Mouse (Mus musculus) layer of hippocampus, postnatal 14 days (tissue): ENCODE measurements around the gene Rnf186. TPM values are rescaled to one million over a fixed set of nuclear protein-coding genes. Genes with fewer than 3 reads are reported as not detected.
"Not testable (repeated sequence)": the region's sequence is repeated elsewhere in the genome, so short reads cannot be mapped to it uniquely, and the experiment has no call there.

Experiments used
- DNase-seq, 2 experiments: peaks; one replicate each; pipeline ENCODE4 v3.0.0; 2021 to 2022; ENCODE audit warnings: low spot score in 2 of 2, mixed read lengths in 1 of 2
- total RNA-seq, 2 experiments: library from RNA; stranded (reverse); gene quantifications; 2 replicates each; pipeline ENCODE4 v1.2.3; 2021

The Rnf186 gene
- total RNA-seq, 2 experiments from 2014 or later: not detected

DNA sequence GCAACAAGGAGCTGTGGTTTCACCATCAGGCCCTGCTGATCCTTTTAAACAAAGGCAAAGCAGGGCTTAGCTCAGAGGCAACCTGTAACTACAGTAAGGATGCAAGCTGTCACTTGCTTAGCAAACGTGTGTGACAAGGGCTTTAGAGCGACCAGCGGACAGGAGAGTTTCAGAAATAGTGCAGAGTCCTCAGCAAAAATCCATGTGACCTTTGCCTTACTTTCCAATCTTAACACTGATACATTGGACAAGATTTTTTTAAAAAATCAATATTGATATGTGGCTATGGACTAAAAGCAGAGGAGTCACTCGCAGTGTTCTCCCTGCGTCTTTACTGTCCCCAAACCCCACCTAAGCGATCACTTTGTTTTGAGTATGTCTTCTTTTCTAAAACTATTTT is 4.5 kb downstream of the Rnf186 start:
- no peak for DNase-seq

- DNase-seq: no peak
These were observed 5.4 kb downstream of the Rnf186 start for GRCm38 (mm10) chr4:138972139-138972826.

DNA sequence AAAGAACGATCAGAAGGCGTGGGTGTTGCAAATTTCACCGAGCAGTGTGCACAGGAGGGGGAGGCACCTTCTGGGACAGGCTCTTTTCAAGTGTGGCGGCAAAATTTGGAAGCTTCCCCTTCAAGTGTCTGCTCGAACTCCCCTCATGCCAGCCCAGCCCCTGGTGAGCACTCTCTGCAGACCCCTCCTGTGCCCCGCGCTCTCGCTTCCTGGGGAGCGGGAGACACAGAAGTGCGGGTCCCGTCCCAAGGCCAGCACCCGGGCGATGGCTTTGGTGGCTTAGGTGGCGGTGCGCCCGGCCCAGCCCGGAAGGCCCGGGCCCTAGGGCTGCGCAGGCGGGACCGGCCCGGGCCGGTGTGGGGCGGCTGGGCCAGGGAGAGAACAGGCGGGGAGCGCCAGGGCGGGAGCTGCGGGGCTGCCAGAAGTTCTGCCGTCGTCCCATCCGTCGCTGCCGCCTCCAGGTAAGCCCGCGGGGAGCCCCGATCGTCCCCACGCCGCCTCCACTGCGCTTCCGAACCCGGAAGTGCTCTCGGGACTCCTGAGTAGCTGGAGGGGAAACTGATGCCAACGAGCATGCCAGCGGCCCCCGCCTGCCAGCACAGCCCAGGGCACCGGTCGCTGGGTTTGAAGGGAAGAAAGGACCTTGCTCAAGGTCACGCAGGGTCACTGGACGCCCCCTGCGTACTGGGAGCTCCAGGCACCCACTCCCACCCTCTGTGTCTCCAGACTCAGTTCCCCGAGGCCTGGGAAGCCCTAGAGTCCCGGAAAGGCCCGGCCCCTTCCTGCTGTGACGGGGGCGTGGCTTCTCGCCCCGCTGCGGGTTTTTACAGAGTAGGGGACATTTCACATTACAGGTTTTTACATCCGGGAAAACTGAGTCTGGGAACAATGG is 6.2 kb downstream of the Rnf186 start, which contains the start of gene Tmco4:
Tmco4 (plus strand) TSS at position 62 of the 892 bp plus-strand sequence.
- DNase-seq: peak; percentile 37 to 53

GRCm38 (mm10) chr4:138973719-138974115 is 6.8 kb downstream of the Rnf186 start:
- no peak for DNase-seq

DNA sequence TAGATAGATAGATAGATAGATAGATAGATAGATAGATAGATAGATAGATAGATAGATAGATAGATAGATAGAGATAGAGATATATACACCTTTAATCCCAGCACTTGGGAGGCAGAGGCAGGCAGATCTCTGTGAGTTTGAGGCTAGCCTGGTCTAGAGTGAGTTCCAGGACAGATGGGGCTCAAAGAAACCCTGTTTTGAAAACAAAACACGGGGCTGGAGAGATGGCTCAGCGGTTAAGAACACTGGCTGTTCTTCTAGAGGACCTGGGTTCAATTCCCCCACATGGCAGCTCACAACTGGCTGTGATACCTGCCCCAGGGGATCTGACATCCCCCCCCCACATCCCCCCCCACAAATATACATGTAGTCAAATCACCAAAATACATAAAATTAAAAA is 7.6 kb downstream of the Rnf186 start:
- not testable (repeated sequence) for DNase-seq

DNA sequence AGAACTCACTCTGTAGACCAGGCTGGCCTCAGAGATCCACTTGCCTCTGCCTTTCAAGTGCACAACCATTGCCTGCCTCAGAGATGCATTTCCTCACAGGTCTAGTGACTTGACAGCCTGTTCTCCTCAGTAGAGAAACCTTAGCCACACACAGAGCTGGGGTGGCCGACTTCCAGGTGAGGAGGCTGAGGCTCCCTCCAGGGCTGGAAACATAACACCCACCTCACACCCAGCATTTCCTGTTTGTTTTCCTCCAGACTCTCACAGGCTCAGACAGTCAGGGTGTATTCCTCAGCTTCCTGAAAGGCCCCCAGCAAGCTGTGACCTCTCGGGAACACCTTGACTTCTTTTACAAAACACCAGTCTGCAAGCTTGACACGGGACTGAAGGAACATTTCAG is 8.3 kb downstream of the Rnf186 start:
- DNase-seq: no peak

- no peak for DNase-seq
These were observed 9.1 kb downstream of the Rnf186 start for GRCm38 (mm10) chr4:138976046-138976445.

DNA sequence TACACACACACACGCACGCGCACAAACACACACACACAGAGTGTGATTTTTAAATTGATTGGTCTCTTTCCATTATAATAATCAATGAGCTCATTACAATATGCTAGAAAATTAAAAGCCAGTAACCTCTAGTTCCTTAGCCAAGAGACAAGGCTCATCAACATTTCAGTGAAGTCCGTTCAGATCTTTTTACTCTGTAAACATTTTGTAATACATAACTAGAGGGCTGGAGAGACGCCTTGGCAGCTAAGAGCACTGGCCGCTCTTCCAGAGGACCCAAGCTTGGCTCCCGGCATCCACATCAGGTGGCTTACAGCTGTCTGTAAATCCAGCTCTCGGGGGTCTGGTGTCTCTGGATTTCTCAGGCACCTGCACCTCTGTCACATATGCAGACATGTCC is 13.1 kb downstream of the Rnf186 start:
- DNase-seq: no peak

- no peak for DNase-seq
These were observed 14.0 kb downstream of the Rnf186 start for GRCm38 (mm10) chr4:138980771-138981420.

- DNase-seq: no peak
These were observed 16.5 kb downstream of the Rnf186 start for GRCm38 (mm10) chr4:138983422-138983821.

- no peak for DNase-seq
These were observed 17.8 kb downstream of the Rnf186 start for GRCm38 (mm10) chr4:138984744-138985143.

DNA sequence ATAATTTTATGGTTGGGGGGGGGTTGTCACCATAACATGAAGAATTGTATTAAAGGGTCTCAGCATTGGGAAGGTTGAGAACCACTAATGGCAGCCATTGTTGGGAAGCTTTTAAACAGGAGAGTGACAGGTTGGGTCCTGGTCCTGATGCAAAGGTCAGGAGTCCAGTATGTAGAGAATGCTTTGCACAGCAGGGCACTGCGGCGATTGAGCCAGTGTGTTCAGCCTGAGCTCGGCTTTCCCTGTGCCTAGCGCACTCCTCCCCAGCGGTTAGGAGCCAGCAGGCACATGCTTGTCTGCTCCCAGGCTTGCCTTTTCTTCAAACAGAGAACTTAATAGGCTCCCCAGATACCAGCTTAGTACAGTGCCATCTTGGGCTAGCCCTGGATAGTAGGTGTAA is 19.4 kb downstream of the Rnf186 start:
- no peak for DNase-seq

DNA sequence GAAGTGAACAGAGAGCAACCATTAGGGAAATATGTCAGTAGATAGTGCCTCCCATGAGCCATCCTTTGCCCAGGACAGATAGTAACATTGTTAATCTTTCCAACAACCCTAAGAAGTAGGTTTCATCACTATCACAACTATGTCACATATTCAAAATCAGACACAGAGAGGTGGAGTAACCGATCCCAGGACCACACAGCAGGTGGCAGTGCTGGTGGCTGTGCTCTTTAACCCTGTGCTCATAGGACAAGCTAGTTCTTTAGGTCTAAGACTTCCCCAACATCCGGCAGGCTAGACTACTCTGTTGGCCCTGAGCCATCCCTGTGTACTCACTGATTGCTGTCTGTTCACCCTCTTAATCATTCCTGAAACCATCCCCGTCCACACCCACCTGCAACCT is 27.5 kb downstream of the Rnf186 start:
- no peak for DNase-seq

DNA sequence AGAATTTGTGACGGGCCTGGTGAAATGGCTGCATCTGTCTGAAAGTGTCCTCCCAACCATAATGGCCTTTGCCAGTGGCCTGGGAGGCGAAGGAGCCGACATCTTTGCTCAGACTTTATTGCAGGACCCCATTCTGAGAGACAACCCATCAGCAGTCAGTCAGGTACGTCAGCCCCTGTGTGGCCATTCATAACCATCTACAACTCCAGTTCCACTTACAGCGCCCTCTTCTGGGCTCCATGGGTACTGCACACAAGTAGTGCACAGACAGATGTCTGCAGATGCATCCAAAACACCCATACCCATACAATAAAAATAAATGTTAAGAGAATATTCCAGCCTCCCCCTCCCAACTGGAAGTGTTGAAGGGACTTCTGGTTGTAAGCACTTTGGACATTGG is 29.5 kb downstream of the Rnf186 start:
- no peak for DNase-seq

DNA sequence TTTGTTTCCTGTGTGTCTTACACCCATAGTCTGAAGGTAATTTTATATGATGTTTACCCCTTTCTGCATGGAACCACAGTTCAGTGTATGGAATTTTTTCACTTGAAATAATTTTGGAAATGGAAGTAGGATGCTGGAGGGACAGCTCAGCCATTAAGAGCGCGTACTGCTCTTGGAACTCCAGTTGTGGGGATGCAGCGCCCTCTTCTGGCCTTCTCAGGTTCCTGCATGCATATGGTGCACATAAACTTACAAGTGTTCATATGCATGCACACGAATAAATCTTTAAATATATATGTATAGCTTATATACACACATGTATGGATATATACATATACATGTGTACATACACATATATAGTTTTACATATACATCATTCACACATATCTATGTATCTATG is 30.2 kb downstream of the Rnf186 start:
- DNase-seq: no peak

DNA sequence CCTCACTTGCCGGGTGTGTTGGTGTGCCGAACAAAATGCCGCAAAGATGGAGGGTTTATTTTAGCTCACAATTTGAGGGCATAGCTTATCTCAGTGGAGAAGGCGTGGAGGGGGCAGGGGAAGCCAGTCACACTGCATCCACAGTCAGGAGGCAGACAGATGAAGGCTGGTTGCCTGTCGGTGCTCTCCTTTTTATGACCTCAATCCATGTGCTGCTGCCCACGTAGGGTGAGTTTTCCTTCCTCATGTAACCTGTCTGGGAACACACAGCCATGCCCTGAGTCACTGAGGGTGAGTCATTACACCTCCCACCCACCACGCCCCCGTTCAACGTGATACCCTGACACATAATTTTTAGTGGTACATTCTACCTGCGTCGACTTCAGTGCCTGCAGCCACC is 31.7 kb downstream of the Rnf186 start:
- DNase-seq: no peak

DNA sequence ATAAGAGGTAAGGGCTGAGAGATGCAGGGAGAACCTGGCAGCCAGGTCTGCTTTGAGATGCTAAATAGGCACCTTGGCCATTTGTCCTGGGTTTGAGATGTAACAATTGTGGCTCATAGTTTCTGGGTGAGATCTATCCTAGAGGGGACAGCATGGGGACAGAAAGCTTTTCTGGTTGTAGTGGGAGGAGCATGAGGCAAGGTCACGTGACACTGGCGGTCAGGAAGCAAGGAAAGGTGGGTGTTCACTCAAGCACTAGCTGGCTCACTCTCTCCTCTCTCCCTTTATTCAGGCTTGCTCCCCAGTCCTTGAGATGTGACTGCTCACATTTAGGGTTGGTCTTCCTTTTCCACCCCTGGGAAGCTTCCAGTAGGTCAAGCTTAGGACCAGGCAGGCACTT is 34.1 kb downstream of the Rnf186 start:
- no peak for DNase-seq

GRCm38 (mm10) chr4:139001433-139001832 is 34.5 kb downstream of the Rnf186 start:
- DNase-seq: peak in 1 of 2 experiments; percentile 37

DNA sequence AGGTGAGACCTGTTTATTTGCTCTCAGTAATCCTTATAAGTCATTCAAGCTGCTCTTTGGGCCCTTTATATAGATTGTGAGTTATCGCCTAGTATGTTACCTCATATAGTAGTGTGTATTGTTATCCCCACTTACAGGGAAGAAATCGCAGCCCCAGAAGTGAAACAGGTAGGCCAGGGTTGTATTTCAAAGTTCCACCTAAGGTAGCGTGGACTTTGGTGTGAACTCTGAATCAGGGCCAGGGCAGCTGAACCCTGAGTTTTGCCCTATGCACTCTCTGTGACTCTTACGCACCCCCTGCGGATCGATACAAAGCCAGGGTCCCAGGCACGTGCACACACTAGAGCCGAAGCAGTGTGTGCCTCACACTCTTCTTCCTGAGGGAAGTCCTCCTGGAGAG is 37.2 kb downstream of the Rnf186 start:
- no peak for DNase-seq

- DNase-seq: no peak
These were observed 38.3 kb downstream of the Rnf186 start for GRCm38 (mm10) chr4:139005214-139005613.

- no peak for DNase-seq
These were observed 40.4 kb downstream of the Rnf186 start for GRCm38 (mm10) chr4:139007353-139007752.

DNA sequence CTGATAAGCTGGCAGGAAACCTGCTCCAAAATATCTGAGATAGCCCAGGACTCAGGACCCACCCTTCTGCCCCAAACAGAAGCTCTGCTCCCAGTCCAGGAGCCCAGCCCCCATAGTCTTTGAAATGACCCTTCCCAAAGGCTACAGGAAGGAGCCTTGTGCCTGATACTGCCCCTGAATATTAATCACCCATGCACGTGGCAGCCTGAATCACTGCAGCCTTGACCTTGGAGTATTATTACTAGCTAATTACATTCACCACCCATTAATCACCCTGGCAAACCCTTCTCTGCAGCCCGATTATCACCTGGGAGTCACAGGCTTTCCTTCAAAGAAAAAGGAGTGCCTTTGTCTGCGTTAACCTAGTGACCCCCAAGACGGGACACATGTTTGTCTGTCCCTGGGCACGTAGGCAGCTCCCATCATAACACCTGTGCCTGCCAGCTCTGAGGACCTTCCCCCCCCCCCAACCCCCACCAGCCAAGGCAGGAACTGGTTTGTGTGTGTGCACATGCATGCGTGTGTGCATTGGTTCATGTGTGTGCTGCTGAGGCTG is 41.1 kb downstream of the Rnf186 start:
- DNase-seq: no peak
